Mouse (Mus musculus) heart, adult 2 months (tissue): ENCODE results near the gene Zdhhc8.

Experiments used
- CTCF ChIP-seq: fragments of 200-600 bp; IDR thresholded peaks from 2 replicates; pipeline ENCODE4 v1.8.1; 2022; ENCODE audit warnings: antibody characterized with exemption, mild to moderate bottlenecking, moderate library complexity
- POLR2A ChIP-seq: fragments of 200-500 bp; IDR thresholded peaks from 2 replicates; pipeline ENCODE4 v1.6.1; 2011; ENCODE audit warnings: mild to moderate bottlenecking, low read depth, low read length, control low read depth; ENCODE audit not compliant: insufficient read depth

DNA sequence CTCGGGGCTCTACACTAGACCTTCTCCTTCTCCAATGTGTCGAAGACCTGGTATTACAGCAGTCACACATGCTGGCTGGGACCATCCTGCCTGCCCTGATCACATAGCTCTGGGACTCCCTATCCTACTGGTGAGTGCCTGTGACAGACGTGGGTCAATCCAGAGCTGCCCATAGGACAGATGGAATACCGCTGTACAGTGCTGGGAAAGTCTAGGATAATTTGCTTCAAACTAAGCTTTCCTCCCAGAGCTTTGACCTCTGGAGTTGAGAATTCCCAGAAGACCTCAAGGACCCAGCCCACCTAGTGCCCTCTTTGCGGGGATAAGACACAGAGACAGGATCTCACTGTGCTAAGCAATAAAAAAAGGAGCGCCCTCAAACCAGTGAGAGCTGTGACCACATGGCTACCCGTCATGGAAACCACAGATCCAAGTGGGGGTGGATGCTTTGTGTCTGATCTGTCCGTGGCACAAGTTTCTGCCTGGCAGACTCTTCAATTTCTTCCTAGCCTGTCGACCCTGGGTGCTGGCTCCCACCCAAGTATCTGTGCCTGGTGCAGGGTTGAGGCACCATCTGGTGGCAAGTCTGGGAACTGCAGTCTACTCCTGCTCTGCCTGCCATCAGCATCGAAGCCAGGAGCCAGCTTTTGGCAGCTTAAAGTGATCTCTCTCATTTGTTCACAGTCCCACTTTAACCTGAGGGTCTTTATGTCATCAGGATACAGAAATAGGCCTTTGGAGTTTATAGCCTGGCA lies 23.3 kb downstream of the Zdhhc8 start:
- TF ChIP-seq CTCF (no peak), POLR2A (no peak)
